Mouse (Mus musculus) myocyte (in vitro differentiated cells): ENCODE measurements at regions not wholly inside any gene's neighbourhood (a gene's known extent, or its start where the extent isn't known, plus 50 kb on each side); places are given as distances from the start of the nearest gene placed in this dataset.

ENCODE experiments used
- H3K27me3 ChIP-seq: one replicate; pipeline ENCODE4 v1.6.1; 2011; ENCODE audit not compliant: control insufficient read depth, insufficient read depth, insufficient read length
- H3K36me3 ChIP-seq: one replicate; pipeline ENCODE4 v1.6.1; 2011; ENCODE audit not compliant: control insufficient read depth, insufficient read depth
- H3K4me2 ChIP-seq: one replicate; pipeline ENCODE4 v1.6.1; 2011; ENCODE audit warnings: low read depth, control low read depth
- H3K4me3 ChIP-seq: one replicate; pipeline ENCODE4 v1.5.1; 2011; ENCODE audit warnings: mild to moderate bottlenecking, control low read depth, moderate library complexity
- H3K79me2 ChIP-seq: one replicate; pipeline ENCODE4 v1.6.1; 2011; ENCODE audit not compliant: control insufficient read depth, insufficient read depth
- H3ac ChIP-seq: one replicate; pipeline ENCODE4 v1.6.1; 2011; ENCODE audit not compliant: control insufficient read depth, insufficient read length
- CEBPB ChIP-seq: IDR thresholded peaks from 2 replicates; pipeline ENCODE4 v1.6.1; 2011; ENCODE audit warnings: mild to moderate bottlenecking, moderate library complexity; ENCODE audit not compliant: poor library complexity, insufficient read depth, severe bottlenecking
- E2F4 ChIP-seq: IDR thresholded peaks from one replicate; pipeline ENCODE4 v1.6.1; 2011; ENCODE audit warnings: mild to moderate bottlenecking, control low read depth, moderate library complexity; ENCODE audit not compliant: insufficient read depth
- MAX ChIP-seq: IDR thresholded peaks from one replicate; pipeline ENCODE4 v1.6.1; 2011; ENCODE audit warnings: low read depth, mild to moderate bottlenecking, control low read depth
- MYOD1 ChIP-seq, 3 experiments: IDR thresholded peaks; one replicate each; pipeline ENCODE4 v1.6.1; 2011; ENCODE audit warnings: control low read depth in 2 of 3, low read depth in 2 of 3, mild to moderate bottlenecking in 2 of 3, moderate library complexity in 1 of 3; ENCODE audit not compliant: insufficient read length in 2 of 3, control insufficient read depth in 1 of 3
- MYOG ChIP-seq, 3 experiments: IDR thresholded peaks; one replicate each; pipeline ENCODE4 v1.6.1; 2011; ENCODE audit warnings: control low read depth in 2 of 3, low read depth in 2 of 3, mild to moderate bottlenecking in 2 of 3; ENCODE audit not compliant: insufficient read length in 2 of 3, control insufficient read depth in 1 of 3, insufficient read depth in 1 of 3
- POLR2A ChIP-seq: IDR thresholded peaks from one replicate; pipeline ENCODE4 v1.6.1; 2011; ENCODE audit warnings: low read depth, mild to moderate bottlenecking, control low read depth, moderate library complexity; ENCODE audit not compliant: insufficient read length
- POLR2AphosphoS2 ChIP-seq: IDR thresholded peaks from one replicate; pipeline ENCODE4 v1.6.1; 2011; ENCODE audit warnings: low read depth, control low read depth; ENCODE audit not compliant: insufficient read length
- REST ChIP-seq: IDR thresholded peaks from one replicate; pipeline ENCODE4 v1.6.1; 2011; ENCODE audit warnings: mild to moderate bottlenecking, control low read depth, moderate library complexity; ENCODE audit not compliant: insufficient read depth, insufficient read length
- SRF ChIP-seq: IDR thresholded peaks from one replicate; pipeline ENCODE4 v1.6.1; 2011; ENCODE audit warnings: low read depth; ENCODE audit not compliant: control insufficient read depth, insufficient read length
- TCF12 ChIP-seq: IDR thresholded peaks from one replicate; pipeline ENCODE4 v1.6.1; 2011; ENCODE audit warnings: mild to moderate bottlenecking, control low read depth; ENCODE audit not compliant: poor library complexity, insufficient read depth, severe bottlenecking
- TCF3 ChIP-seq: IDR thresholded peaks from one replicate; pipeline ENCODE4 v1.6.1; 2011; ENCODE audit warnings: low read depth, control low read depth; ENCODE audit not compliant: insufficient read length
- USF1 ChIP-seq: IDR thresholded peaks from one replicate; pipeline ENCODE4 v1.6.1; 2011; ENCODE audit warnings: low read depth, mild to moderate bottlenecking, control low read depth, moderate library complexity

DNA sequence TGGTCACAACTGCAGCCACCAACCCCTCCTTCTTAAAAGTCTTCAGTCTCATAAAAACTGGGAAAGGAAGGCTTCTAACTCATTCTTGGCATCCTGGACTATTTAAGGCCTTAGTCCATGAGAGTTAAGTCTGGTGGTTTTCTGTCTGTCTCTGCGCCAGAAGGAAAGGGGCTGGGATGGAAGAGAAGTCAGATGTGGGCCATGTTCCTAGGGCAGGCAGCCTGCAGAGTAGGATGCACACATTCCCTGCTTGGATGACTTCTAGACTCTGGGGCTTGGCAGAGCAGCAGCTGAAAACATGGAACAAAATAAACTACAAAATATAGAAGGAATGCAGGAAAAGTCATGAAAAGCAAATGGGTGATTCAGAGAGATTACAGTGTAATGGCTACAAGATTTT, 140.8 kb upstream of the Slit3 start:
- Histone ChIP-seq H3ac (no peak overlapping the region), H3K79me2 (no peaks in the 10 kb centered on the region), H3K4me2 (no peak overlapping the region), H3K36me3 (no peaks in the 10 kb centered on the region), H3K4me3 (no peak overlapping the region), H3K27me3 (no peaks in the 10 kb centered on the region)
- no peak for TF ChIP-seq MYOG (IDR thresholded peaks at IDR 0.05; ENCODE audit: control insufficient read depth in 1 of 3, insufficient read depth in 1 of 3, insufficient read length in 2 of 3, low read depth in 2 of 3)
- no peak for TF ChIP-seq USF1
- TF ChIP-seq TCF12, result no peak
- TF ChIP-seq TCF3, result no peak
- no peak for TF ChIP-seq MAX
- TF ChIP-seq SRF, result no peak
- TF ChIP-seq POLR2AphosphoS2, result no peak
- TF ChIP-seq MYOD1 (IDR thresholded peaks at IDR 0.05; ENCODE audit: control insufficient read depth in 1 of 3, insufficient read length in 2 of 3, low read depth in 2 of 3), result no peak
- no peak for TF ChIP-seq POLR2A
- TF ChIP-seq E2F4, result no peak
- TF ChIP-seq REST, result no peak
- TF ChIP-seq CEBPB, result no peak

DNA sequence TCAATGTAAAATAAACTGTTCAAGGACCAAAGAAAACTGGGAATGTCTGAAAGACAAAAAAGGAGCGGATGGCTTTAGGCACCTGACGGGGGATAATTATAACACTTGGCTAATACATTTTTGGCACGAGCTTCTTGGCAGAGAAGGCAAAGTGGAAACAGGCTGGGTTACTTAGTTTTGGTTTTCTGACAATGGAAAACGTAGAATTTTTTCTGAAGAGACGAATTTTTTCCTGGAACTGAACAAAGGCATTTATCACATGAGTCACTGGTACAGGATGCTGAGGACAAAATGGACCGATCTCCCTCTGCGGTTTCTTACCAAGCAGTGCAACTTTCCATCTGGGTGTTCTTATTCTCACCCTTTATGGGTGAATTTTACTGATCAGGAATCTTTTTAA, 143.2 kb upstream of the Slit3 start:
- Histone ChIP-seq H3ac (no peak overlapping the region), H3K79me2 (no peaks in the 10 kb centered on the region), H3K4me2 (no peak overlapping the region), H3K27me3 (no peaks in the 10 kb centered on the region), H3K36me3 (no peaks in the 10 kb centered on the region), H3K4me3 (no peak overlapping the region)
- no peak for TF ChIP-seq POLR2AphosphoS2
- TF ChIP-seq SRF, result no peak

DNA sequence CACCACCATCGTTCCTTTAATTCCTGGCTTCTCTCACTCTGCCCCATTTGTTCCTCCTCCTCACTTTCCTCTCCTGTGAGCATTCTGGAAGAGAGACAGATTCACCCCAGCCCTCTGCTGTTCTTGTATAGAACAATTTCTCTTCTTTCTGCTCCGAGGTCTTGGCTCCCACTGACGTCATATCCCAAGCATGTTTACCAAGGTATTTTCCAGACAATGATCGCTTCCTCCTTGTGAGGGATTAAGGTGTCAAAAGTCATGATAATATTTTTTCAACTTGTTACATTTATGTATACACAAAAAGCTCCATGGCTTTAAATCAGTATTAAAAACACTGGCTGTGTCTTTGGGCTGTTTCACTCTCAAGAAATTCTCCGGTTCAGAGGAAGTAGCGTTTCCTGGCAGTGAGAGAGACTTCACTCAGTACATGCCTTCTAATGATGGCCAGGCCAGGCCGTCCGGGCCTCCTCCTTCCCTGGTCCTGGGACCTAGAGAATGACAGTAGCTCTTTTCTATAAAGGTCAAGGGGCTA, 142.4 kb upstream of the Spdl1 start:
- Histone ChIP-seq H3K79me2 (no peaks in the 10 kb centered on the region), H3K27me3 (no peaks in the 10 kb centered on the region), H3K36me3 (no peaks in the 10 kb centered on the region), H3ac (no peak overlapping the region), H3K4me2 (no peak overlapping the region), H3K4me3 (no peak overlapping the region)
- TF ChIP-seq MAX (no peak), REST (no peak), E2F4 (no peak), POLR2AphosphoS2 (no peak), TCF12 (no peak), USF1 (no peak), MYOG (IDR thresholded peaks at IDR 0.05; ENCODE audit: control insufficient read depth in 1 of 3, insufficient read depth in 1 of 3, insufficient read length in 2 of 3, low read depth in 2 of 3) (no peak), CEBPB (no peak)

DNA sequence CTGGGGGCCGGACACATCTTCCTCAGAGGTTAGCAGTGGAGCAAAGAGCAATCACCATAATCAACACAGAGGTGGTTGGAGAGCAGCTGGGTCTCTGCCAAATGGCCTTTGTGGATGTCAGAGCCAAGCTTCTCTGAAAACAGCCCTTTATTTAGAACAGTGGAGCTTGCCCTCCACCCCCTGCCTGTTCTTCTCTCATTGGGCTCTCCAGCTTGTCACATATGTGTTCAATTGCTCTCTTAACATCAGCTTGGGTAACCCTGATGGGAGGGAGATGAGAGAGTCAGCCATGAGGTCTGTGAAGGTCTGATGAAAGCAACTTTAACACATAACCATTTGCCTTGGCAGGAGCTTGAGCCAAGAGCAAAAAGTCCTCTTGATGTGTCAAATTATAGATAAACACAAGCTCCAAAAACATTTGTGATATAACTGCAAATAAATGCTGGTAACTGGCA, 140.1 kb upstream of the Spdl1 start:
- Histone ChIP-seq H3K27me3 (no peaks in the 10 kb centered on the region), H3K4me2 (no peak overlapping the region), H3K4me3 (no peak overlapping the region), H3ac (no peak overlapping the region), H3K79me2 (no peaks in the 10 kb centered on the region), H3K36me3 (no peaks in the 10 kb centered on the region)
- TF ChIP-seq POLR2AphosphoS2 (no peak), USF1 (no peak), CEBPB (no peak), MYOD1 (IDR thresholded peaks at IDR 0.05; ENCODE audit: control insufficient read depth in 1 of 3, insufficient read length in 2 of 3, low read depth in 2 of 3) (no peak), SRF (no peak), TCF3 (no peak), MAX (no peak), REST (no peak), E2F4 (no peak), POLR2A (no peak), TCF12 (no peak), MYOG (IDR thresholded peaks at IDR 0.05; ENCODE audit: control insufficient read depth in 1 of 3, insufficient read depth in 1 of 3, insufficient read length in 2 of 3, low read depth in 2 of 3) (no peak)

GRCm38 (mm10) chr11:34973012-34973411, 139.6 kb upstream of the Spdl1 start:
- H3K36me3 ChIP-seq, result no peaks in the 10 kb centered on the region
- H3ac ChIP-seq, result no peak overlapping the region
- no peak overlapping the region for H3K4me3 ChIP-seq
- no peak overlapping the region for H3K4me2 ChIP-seq
- TF ChIP-seq CEBPB (no peak), USF1 (no peak), SRF (no peak), E2F4 (no peak), MYOG (IDR thresholded peaks at IDR 0.05; ENCODE audit: control insufficient read depth in 1 of 3, insufficient read depth in 1 of 3, insufficient read length in 2 of 3, low read depth in 2 of 3) (no peak), POLR2AphosphoS2 (no peak), MYOD1 (IDR thresholded peaks at IDR 0.05; ENCODE audit: control insufficient read depth in 1 of 3, insufficient read length in 2 of 3, low read depth in 2 of 3) (no peak), MAX (no peak), REST (no peak), TCF3 (no peak)
- H3K27me3 ChIP-seq, result no peaks in the 10 kb centered on the region
- H3K79me2 ChIP-seq, result no peaks in the 10 kb centered on the region
